Mouse (Mus musculus) brain, embryonic 14.5 days (tissue): ENCODE results near the gene Tmbim1.

Experiments
- CTCF ChIP-seq: fragments of 200-500 bp; IDR thresholded peaks from 2 replicates; pipeline ENCODE4 v1.5.1; 2012; ENCODE audit warnings: inconsistent platforms, mild to moderate bottlenecking, moderate library complexity, borderline replicate concordance; ENCODE audit not compliant: insufficient read depth, insufficient read length; ENCODE audit errors: extremely low read depth
- POLR2A ChIP-seq: fragments of 200-500 bp; IDR thresholded peaks from 2 replicates; pipeline ENCODE4 v1.6.1; 2012; ENCODE audit warnings: mild to moderate bottlenecking, inconsistent platforms, borderline replicate concordance; ENCODE audit not compliant: poor library complexity, insufficient read depth, insufficient read length, severe bottlenecking; ENCODE audit errors: extremely low read depth

GRCm38 (mm10) chr1:74340361-74340764, 34.9 kb upstream of the Tmbim1 start:
- no peak for TF ChIP-seq CTCF
- TF ChIP-seq POLR2A = no peak
